24 mouse cellular contexts compared by ENCODE assay signal in genomic region chr10:86297307-86297706, GRCm38 (mm10).
"Had no signal": no experiment of that assay in that cellular context is flagged by ENCODE, and none has a peak within 500 bp of the region (broad histone marks: within the 10 kb centered on the region; RNA-seq: fewer than 3 reads in every experiment).

No protein-coding gene starts in this region.

- H3K4me3 ChIP-seq: heart, adult 2 months; heart, embryonic 13.5 days; heart, embryonic 15.5 days; hindbrain, embryonic 13.5 days; hindbrain, embryonic 15.5 days; kidney, embryonic 15.5 days; limb, embryonic 13.5 days; limb, embryonic 15.5 days; liver, embryonic 12.5 days had no signal

- DNase-seq: forebrain, postnatal 0 days; gastrocnemius, postnatal 14 days; gastrocnemius, postnatal 36 days; heart, adult 11 months; heart, adult 2 months; heart, postnatal 14 days; heart, postnatal 36 days; kidney, adult 18-20 months; kidney, postnatal 36 days; layer of hippocampus, adult 9-11 months; layer of hippocampus, postnatal 36 days; left cerebral cortex, postnatal 4 days had no signal

- H3K36me3 ChIP-seq: heart, embryonic 13.5 days; heart, embryonic 15.5 days; hindbrain, embryonic 13.5 days; hindbrain, embryonic 15.5 days; kidney, embryonic 15.5 days; limb, embryonic 13.5 days; limb, embryonic 15.5 days; liver, embryonic 12.5 days had no signal

- H3K9me3 ChIP-seq: heart, embryonic 13.5 days; heart, embryonic 15.5 days; hindbrain, embryonic 13.5 days; hindbrain, embryonic 15.5 days; kidney, embryonic 15.5 days; limb, embryonic 13.5 days; limb, embryonic 15.5 days; liver, embryonic 12.5 days had no signal

- H3K27ac ChIP-seq: heart, adult 2 months; heart, embryonic 13.5 days; heart, embryonic 15.5 days; hindbrain, embryonic 13.5 days; hindbrain, embryonic 15.5 days; hindbrain, postnatal 0 days; kidney, embryonic 15.5 days; limb, embryonic 13.5 days; limb, embryonic 15.5 days; liver, embryonic 12.5 days; liver, embryonic 14.5 days had no signal

- H3K9ac ChIP-seq: forebrain, postnatal 0 days; heart, embryonic 13.5 days; heart, embryonic 15.5 days; hindbrain, embryonic 13.5 days; hindbrain, embryonic 15.5 days; kidney, embryonic 15.5 days; limb, embryonic 13.5 days; limb, embryonic 15.5 days; liver, embryonic 12.5 days; liver, embryonic 14.5 days had no signal

- ATAC-seq: forebrain, postnatal 0 days; hindbrain, postnatal 0 days; intestine, embryonic 16.5 days; liver, embryonic 12.5 days had no signal

- H3K4me2 ChIP-seq: heart, embryonic 11.5 days; heart, embryonic 13.5 days; heart, embryonic 15.5 days; hindbrain, embryonic 13.5 days; hindbrain, embryonic 15.5 days; kidney, embryonic 15.5 days; limb, embryonic 13.5 days; limb, embryonic 15.5 days; liver, embryonic 12.5 days had no signal

- H3K27me3 ChIP-seq: heart, embryonic 15.5 days; limb, embryonic 13.5 days; limb, embryonic 15.5 days had no signal
